8 mouse cellular contexts compared by ENCODE assay signal in the genomic region with DNA sequence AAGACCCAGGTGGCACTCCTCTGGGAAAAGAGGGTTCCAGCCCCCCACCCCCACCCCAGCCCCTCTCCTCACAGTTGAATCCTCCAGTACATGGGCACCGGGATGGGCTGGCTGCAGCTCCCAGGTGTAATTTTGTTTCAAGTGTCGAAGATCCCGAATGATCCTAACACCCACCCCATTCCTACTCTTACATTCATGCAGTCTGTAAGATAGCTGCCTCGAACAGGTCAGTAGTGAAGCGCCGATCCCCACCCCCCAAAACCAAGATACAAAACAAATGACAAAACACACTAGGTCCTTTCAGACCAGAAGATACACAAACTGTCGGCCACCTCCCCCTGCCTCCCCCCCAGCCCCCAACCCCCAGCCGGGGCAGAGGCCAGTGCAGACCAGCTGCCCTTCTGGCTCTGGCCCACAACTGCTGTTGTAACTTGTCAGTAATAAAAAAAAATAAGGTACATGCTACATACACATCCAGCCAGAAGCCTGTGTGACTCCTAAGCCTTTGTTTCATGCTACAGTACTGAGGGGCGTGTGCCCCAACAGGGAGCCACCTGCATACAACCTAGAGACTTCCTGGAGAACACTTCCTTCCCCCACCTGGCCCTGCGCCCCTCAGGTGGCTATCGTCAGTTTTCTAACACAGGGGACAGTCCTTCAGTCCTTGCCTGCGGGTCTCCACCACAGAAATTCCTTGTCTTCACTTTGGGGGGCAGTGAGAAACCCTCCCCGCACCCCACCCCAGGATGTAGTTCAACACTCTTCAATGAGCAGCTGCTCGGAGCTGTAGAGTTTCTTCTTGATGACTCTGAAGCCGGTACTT. TPM values are rescaled to one million over a fixed set of nuclear protein-coding genes. Genes with fewer than 3 reads are reported as not detected.
A peak's percentile ranks its signal among the peaks of the same experiment; 100 is the strongest.
DNase-seq lines count a peak whose midpoint lies in the region; ATAC-seq and TF ChIP-seq lines count a peak whose summit lies in the region.

No protein-coding gene starts in this region.

- no peak overlapping the region for H3K27ac ChIP-seq in forebrain, embryonic 11.5 days (ENCODE audit: low read depth, low read length)
- no peak overlapping the region for H3K27ac ChIP-seq in liver, embryonic 12.5 days
- peak overlapping the region; percentile 95 for H3K27ac ChIP-seq in stomach, postnatal 0 days (replicated peaks)

- no peak for TF ChIP-seq EP300 in stomach, postnatal 0 days (optimal IDR thresholded peaks at IDR 0.05)

- peak; percentile 59 to 66 for DNase-seq in cerebellum, postnatal 10 days
- DNase-seq in 3134 (ENCODE audit: extremely low read depth, insufficient read length, low spot score), result peak; percentile 35
- DNase-seq in forebrain, embryonic 11.5 days (ENCODE audit: low spot score), result no peak
- DNase-seq in stomach, postnatal 0 days (ENCODE audit: low spot score), result peak; percentile 56
- no peak for DNase-seq in adrenal gland, postnatal 10 days
- no peak for DNase-seq in testis, postnatal 10 days (ENCODE audit: low spot score)

- TF ChIP-seq CTCF in stomach, postnatal 0 days (IDR thresholded peaks at IDR 0.05; ENCODE audit: low read depth), result no peak

- WGBS in forebrain, embryonic 11.5 days, result 40% methylated on average over 15 of the region's 15 CpGs
- 59% methylated on average over 15 of the region's 15 CpGs for WGBS in liver, embryonic 12.5 days (ENCODE audit: insufficient replicate concordance)
- WGBS in stomach, postnatal 0 days, result 26% methylated on average over 15 of the region's 15 CpGs

- no peaks in the 10 kb centered on the region for H3K36me3 ChIP-seq in forebrain, embryonic 11.5 days (ENCODE audit: control insufficient read depth, insufficient read depth, low read length)
- no peaks in the 10 kb centered on the region; the same call in 1 of the 2 replicates for H3K36me3 ChIP-seq in liver, embryonic 12.5 days
- H3K36me3 ChIP-seq in stomach, postnatal 0 days (ENCODE audit: control insufficient read depth, insufficient read depth, low read length), result no peaks in the 10 kb centered on the region

- peak overlapping the region; percentile 96 for H3K4me2 ChIP-seq in forebrain, embryonic 11.5 days (ENCODE audit: low read depth, low read length, severe bottlenecking)
- peak overlapping the region; percentile 95 for H3K4me2 ChIP-seq in liver, embryonic 12.5 days
- peak overlapping the region; percentile 86 for H3K4me2 ChIP-seq in stomach, postnatal 0 days (replicated peaks; ENCODE audit: low read depth)

- peaks cover 7% of the 10 kb centered on the region; the same call in 1 of the 2 replicates for H3K4me1 ChIP-seq in forebrain, embryonic 11.5 days (replicated peaks; ENCODE audit: control insufficient read depth, insufficient read depth, low read length)
- peaks cover 39% of the 10 kb centered on the region for H3K4me1 ChIP-seq in liver, embryonic 12.5 days
- peaks cover 2% of the 10 kb centered on the region for H3K4me1 ChIP-seq in stomach, postnatal 0 days (replicated peaks; ENCODE audit: control insufficient read depth, insufficient read depth)

- no peaks in the 10 kb centered on the region for H3K27me3 ChIP-seq in forebrain, embryonic 11.5 days (ENCODE audit: control insufficient read depth, insufficient read depth, low read length)
- peaks cover 45% of the 10 kb centered on the region for H3K27me3 ChIP-seq in liver, embryonic 12.5 days (replicated peaks)
- H3K27me3 ChIP-seq in stomach, postnatal 0 days (ENCODE audit: control insufficient read depth, insufficient read depth, low read length), result no peaks in the 10 kb centered on the region

- H3K9me3 ChIP-seq in forebrain, embryonic 11.5 days (ENCODE audit: control insufficient read depth, low read length), result no peaks in the 10 kb centered on the region
- H3K9me3 ChIP-seq in liver, embryonic 12.5 days (replicated peaks), result no peaks in the 10 kb centered on the region
- H3K9me3 ChIP-seq in stomach, postnatal 0 days (ENCODE audit: control insufficient read depth, low read length), result no peaks in the 10 kb centered on the region

- peak overlapping the region; percentile 84 for H3K4me3 ChIP-seq in forebrain, embryonic 11.5 days (ENCODE audit: low read depth, low read length)
- peak overlapping the region; percentile 66 for H3K4me3 ChIP-seq in liver, embryonic 12.5 days
- peak overlapping the region; percentile 93 for H3K4me3 ChIP-seq in stomach, postnatal 0 days (ENCODE audit: low read depth, low read length)

- peak overlapping the region; percentile 94 for H3K9ac ChIP-seq in forebrain, embryonic 11.5 days (ENCODE audit: low read length)
- H3K9ac ChIP-seq in liver, embryonic 12.5 days, result 0 out of 2 replicates have a peak overlapping the region, but pooled peaks have one; percentile 78
- peak overlapping the region; percentile 97 for H3K9ac ChIP-seq in stomach, postnatal 0 days (ENCODE audit: low read length)

- no peak for ATAC-seq in cerebellum, adult (ENCODE audit: insufficient number of reproducible peaks, low FRiP score, low TSS enrichment)
- no peak for ATAC-seq in forebrain, embryonic 11.5 days (replicated peaks; ENCODE audit: low FRiP score)
- ATAC-seq in liver, embryonic 12.5 days, result no peak
- no peak for ATAC-seq in stomach, postnatal 0 days (ENCODE audit: low FRiP score, low TSS enrichment)

RNA-seq across cellular contexts. Expression of gene Ddit4, which starts 1.6 kb away (rescaled TPM):
- 7.4 and 9.5 TPM in 2 replicates for polyA plus RNA-seq in forebrain, embryonic 11.5 days (2014; fragmentation: Nextera tagmentation; extraction: Ambion mirVana)
- polyA plus RNA-seq in liver, embryonic 12.5 days (2016; fragmentation: Nextera tagmentation; extraction: Ambion mirVana), result 5.4 and 6.9 TPM in 2 replicates
- polyA plus RNA-seq in stomach, postnatal 0 days (2015; fragmentation: Nextera tagmentation; extraction: Ambion mirVana), result 12.4 and 17.3 TPM in 2 replicates
- total RNA-seq in adrenal gland, postnatal 10 days (2021), result 100 to 1,000 TPM in 1 of 2 experiments, 10 to 100 TPM in 1; 46.2 to 129 TPM

RNA-seq across cellular contexts. Expression of gene Ascc1, which starts 52.6 kb away (rescaled TPM):
- polyA plus RNA-seq in forebrain, embryonic 11.5 days (2014; fragmentation: Nextera tagmentation; extraction: Ambion mirVana), result 35.8 and 38.4 TPM in 2 replicates
- 22.6 and 23.4 TPM in 2 replicates for polyA plus RNA-seq in liver, embryonic 12.5 days (2016; fragmentation: Nextera tagmentation; extraction: Ambion mirVana)
- 29.0 and 31.6 TPM in 2 replicates for polyA plus RNA-seq in stomach, postnatal 0 days (2015; fragmentation: Nextera tagmentation; extraction: Ambion mirVana)
- 10 to 100 TPM; 26.6 to 30.7 TPM for total RNA-seq in adrenal gland, postnatal 10 days (2021)

RNA-seq across cellular contexts. Expression of gene Anapc16, which starts 52.9 kb away (rescaled TPM):
- polyA plus RNA-seq in forebrain, embryonic 11.5 days (2014; fragmentation: Nextera tagmentation; extraction: Ambion mirVana), result 94.6 and 99.4 TPM in 2 replicates
- polyA plus RNA-seq in liver, embryonic 12.5 days (2016; fragmentation: Nextera tagmentation; extraction: Ambion mirVana), result 55.3 and 63.1 TPM in 2 replicates
- polyA plus RNA-seq in stomach, postnatal 0 days (2015; fragmentation: Nextera tagmentation; extraction: Ambion mirVana), result 76.8 and 86.4 TPM in 2 replicates
- 10 to 100 TPM; 60.3 to 68.4 TPM for total RNA-seq in adrenal gland, postnatal 10 days (2021)

Comparison
In these comparisons a context has a peak if more than half of its experiments do, and no peak if none do; other contexts are left out.
1. DNase-seq: peak in cerebellum, postnatal 10 days (2 of 2), 3134 (single experiment) and stomach, postnatal 0 days (single experiment); none in forebrain, embryonic 11.5 days (single experiment), adrenal gland, postnatal 10 days (single experiment) and testis, postnatal 10 days (single experiment).
2. Peak in every context shown above with its lines, with median percentiles within 50 percentile points of each other: H3K4me2 ChIP-seq, H3K4me3 ChIP-seq and H3K9ac ChIP-seq.